Mouse (Mus musculus) embryo, embryonic 10.5 days (tissue): Measurements from ENCODE around the gene Tmod3.
"Not testable (repeated sequence)": the region's sequence is repeated elsewhere in the genome, so short reads cannot be mapped to it uniquely, and the experiment has no call there.

Source experiments
- DNase-seq: peaks from one replicate; pipeline ENCODE4 v3.0.0-alpha.2; 2015; ENCODE audit warnings: low spot score

Gene Tmod3

DNA sequence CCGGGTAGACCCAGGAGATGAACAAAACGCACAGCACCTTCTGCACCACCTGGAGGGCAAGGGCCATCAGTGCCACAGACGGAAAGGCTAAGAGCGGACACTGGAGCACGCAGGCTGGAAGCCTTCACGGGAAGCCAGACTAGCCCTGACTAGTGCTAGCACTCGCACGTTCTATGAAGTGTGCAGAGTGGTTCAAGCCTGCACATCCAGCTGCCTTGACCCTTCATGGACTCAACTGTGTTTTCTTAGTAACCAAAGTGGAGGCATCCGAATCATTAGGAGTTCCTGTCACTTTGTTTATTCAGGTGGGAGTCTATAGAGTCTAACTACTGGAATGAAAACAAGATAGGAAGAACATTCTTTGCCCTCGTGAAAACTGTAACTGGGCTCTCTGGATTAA lies 63.5 kb downstream of the Tmod3 start:
- DNase-seq, result peak; percentile 76

DNA sequence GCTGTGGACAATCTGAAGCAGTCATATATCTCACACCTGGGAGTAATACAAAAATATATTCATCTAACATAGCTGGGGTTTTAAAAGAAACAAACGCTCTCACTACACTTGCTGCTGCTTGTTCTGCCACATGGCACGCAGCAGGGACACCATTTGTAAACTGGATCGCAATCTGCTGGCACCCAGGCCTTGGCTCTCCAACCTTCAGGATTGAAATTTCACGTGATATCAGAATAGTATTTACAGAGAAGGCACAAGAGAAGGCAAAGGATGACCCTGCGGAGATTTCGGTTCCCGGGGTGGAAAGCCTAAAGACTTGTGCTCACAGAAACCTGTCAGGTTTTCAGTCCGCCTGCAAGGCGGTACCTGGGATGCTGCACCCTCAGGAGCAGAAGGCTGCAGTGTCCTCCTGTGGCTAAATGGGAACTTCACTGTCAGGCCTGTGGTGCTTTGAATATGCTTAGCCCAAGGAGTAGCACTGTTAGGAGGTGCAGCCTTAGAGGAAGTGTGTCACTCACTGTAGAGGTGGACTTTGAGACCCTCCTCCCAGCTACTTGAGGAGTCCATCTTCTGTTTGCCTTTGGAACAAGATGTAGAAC lies 65.0 kb downstream of the Tmod3 start:
- DNase-seq, result no peak

DNA sequence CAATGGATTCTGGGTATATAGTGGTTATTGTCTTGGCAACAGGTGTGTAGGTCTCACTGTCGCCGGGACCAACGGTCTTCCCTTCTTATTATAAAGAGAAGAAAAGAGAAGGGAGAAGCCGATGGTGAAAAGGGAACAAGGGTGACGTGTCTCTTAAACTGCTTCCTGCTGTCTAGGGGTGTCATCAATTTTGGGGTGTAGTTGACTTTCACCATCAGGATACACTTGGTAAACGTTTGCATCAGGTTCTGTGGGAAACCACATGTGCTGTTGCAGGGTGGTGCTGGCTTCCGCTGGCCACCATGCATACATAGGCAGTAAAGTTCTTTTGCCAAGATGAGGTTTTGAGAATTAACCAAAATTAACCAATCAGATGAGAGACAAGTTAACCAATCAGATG lies 71.2 kb downstream of the Tmod3 start:
- DNase-seq, result not testable (repeated sequence)

DNA sequence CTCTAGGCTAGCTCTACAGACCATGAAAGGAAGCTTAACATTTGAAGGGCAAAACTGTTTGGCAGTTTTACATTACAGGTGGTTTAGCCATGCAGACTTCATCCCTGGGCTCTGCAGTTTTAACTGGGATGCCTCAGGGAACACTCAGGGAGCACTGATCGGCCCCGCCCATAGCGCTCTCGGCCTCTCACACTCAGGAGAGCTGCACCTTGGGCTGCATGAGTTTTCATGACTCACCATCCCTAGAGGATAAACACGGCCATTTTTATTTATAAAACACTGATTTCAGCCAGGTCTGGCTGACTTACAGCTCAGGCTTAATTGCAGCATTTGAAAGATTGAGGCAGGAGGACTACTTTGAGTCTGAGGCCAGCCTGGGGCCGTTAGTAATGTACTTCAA lies 74.2 kb downstream of the Tmod3 start:
- no peak for DNase-seq

DNA sequence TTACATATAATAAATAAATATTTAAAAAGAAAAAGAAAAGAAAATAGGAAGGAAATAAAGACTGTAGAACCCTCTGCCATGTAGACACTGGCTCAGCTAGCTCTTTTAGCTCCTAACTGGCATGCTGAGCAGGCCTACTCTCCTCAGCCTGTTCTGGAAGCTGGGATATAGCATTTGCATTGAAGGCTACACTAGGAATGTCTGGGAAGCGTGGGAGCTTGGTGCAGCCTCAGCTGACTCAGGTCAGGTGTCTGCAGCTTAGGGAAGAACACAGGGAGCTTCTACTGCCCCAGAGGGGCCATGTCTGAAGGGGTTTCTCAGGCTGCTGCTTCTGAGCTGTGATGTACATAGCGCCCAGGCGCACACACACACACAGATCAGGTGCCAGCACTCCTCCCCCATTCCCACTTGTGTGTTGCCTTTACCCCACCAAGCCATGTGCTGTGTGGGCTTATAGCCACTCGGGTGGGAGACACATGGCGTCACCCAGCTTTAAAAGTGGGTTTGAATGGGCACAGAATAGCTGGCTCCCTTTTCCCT lies 78.9 kb downstream of the Tmod3 start:
- no peak for DNase-seq

DNA sequence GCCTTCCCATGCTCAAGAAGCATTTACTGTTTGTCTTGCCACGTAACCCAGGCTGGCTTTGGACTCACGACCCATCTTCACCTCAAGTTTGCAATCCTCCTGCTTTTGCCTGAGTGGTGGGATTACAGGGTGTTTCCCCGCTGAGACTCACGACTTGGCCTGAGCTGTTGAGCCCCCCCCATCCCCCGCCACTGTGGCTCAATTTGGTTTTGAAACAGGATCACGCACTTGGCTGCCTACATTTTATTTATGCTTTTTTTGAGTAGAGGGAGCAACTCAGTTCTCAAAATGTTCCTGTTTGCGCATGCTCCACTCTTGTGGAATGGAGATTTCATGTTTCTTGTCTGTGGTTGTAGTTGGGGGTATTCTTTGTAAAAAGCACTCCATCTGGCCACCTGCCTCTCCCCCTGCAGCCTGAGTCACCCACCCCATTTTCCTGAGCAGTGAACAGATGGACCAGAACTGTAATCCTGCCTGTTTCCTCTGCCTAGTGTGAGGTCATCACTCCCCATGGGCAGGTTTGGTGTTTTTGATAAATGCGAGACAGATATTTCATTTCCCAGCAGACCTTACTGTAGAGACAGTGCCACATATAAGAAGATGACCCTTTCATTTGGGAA lies 80.2 kb downstream of the Tmod3 start:
- DNase-seq, result no peak

DNA sequence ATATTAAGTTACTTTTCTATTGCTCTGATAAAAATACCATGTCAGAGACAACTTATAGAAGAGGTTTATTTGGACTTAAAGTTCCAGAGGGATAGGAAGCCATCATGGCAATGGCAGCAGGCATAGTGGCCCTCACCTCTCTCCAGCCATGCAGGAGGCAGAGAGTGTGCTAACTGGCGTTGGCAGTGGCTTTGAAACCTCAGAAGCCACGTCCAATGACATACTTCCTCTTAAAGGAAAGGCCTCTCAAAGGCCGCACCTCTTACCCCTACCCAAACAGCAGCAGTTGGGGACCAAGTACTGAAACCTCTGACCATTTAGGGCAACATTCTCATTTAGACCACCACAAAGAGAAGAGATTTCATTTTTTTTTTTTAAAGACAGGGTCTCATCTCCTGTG lies 82.2 kb downstream of the Tmod3 start:
- no peak for DNase-seq

DNA sequence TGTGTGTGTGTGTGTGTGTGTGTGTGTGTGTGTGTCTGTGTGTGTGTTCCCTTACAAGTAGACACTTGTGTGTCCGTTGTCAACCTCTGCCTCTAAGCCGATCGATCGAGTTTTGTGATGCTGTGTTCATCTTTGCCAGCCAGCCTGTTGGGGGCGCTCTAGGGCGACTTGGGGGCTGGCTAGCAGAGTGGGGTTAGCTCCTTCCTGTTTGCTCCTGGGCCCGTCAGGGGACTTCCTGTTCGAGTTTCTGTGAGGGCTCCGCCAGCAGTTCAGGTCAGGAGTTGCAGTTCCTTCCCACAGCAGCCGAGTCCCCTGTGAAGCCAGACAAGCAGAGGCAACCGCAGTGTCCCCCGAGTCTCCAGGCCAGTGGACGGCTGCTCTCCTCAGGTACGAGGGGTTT lies 91.2 kb downstream of the Tmod3 start:
- peak; percentile 24 for DNase-seq

DNA sequence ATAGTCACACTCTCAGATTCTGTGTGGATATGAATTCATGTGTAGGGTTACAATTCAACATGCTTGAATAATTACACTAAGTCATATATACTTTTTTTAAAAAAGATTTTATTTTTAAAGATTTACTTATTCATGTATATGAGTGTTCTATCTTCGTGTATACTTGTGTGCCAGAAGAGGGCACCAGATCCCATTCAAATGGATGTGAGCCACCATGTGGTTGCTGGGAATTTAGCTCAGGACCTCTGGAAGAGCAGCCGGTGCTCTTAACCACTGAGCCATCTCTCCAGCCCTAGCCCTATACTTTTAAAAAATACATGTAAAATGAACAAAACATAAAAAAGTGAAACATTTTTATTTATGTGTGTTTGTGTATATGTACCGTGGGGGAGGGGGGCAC lies 91.9 kb downstream of the Tmod3 start:
- no peak for DNase-seq

DNA sequence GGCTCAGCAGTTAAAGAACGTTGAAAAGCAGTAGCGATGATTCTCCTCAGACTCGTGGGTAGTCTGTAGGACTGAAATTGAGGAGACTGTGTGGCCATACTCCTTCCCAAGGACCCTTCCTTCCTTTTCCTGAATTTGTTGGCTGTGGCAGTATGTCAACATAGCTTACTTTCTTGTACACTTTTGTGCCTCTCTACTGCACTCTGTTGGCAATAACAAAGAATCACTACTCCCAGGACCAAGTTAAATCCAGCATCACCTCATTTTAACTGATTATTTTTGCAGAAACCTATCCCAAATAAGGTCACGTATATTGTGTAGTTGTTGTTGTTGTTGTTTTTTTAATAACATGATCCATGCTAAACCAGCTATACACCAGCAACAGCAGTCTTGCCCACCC lies 92.8 kb downstream of the Tmod3 start:
- no peak for DNase-seq

DNA sequence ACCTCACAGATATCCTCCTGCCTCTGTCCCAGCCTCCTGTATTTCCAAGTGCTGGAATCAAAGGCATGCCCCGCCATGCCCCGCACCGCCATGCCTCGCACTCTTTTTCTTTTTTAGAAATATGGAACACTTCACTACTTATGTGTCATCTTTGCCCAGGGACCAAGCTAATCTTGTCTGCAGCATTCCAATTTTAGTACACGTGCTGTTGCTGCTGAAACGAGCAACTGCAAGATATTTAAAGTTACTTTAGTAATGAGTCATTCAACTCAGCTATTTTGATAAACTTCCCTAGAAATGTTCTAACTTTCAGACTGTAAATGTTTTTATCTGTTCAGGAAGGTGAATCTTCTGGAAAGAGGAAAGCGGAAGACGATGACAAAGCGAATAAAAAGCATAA lies 93.6 kb downstream of the Tmod3 start:
- no peak for DNase-seq

DNA sequence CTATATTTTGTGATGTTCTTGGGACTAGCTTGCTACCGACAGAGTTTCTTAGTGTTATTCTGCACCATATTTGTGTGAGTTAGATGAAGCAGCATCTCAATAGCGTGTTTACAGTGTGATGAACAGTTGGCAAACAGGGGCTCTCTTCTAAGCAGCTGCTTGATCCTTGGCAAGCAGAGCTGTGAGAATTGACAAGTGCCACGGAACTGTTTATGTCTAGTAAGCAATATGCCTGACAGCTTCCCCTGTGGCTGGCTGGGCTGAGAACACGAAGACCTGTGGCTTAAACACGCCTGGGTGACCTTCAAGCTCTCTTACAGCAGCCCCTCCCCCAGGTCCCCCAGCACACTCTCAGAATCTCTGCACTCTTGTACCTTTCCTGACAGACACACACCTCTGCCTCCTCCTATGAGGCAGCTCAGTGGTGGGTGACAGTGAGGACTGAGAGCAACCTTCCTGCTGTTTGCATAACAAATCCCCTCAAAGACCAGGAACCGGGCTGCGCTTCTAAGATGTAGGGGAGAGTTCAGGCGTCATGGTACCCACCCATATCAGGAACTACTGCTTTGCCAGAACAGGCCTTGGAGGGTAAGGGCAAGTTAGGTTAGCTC lies 96.3 kb downstream of the Tmod3 start:
- no peak for DNase-seq

DNA sequence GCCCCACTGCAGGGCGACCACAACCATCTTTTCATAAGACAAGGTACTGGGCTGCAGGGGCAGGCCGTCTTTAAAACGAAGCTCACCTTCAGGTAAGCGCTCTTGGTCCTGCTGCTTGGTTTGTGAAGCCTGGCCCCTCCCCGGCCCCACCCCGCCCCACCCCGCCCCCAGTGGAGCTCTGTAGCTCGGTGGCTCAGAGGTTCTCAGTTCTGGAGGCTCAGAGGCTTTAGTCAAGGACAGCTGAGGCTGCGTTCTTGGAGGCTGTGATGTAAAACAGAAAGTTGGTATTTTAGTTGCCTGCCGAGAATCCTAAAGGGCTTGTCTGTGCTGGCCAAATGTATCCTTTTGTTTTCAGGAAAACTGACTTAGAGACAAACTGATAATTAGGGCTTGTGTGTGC lies 103.8 kb downstream of the Tmod3 start:
- DNase-seq, result no peak

DNA sequence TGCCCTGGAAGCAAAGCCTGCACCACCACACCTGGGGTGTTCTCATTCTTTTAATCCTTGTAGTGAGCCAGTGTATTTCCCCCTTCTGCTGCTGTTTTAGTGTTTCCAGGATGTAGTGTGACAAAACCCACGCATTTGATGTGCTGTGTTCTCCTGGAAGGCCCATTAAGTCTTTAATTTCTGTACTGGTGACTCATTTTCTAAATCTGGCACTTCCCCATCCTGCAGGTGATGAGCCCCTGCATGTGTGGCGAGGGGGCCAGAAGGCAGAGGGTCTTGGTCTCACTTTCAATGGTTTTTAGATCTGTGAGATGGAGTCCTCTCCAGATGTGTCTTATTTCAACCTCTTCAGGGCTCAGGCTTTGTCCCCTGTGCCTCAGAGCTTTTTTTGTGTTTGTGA lies 105.5 kb downstream of the Tmod3 start:
- no peak for DNase-seq

DNA sequence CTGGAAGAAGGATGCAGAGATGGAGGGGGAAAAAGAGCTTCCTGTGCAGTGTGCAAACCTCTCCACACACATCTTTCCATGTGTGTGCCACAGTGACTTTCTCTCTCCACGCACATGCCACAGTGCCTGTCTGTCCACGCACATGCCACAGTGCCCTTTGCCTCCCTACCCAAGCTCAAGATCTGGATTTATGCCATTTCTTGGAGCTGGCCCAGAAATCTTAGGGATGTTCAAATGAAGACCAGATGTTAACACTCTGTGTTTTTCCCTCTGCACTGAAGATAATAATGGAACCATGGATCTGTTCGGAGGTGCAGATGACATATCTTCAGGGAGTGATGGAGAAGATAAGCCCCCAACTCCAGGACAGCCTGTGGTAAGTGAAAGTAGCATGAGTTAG lies 111.4 kb downstream of the Tmod3 start:
- no peak for DNase-seq
